Mouse (Mus musculus) T-helper 17 cell (primary cell): ENCODE data around the gene Txn1.

ENCODE experiments used
- in situ Hi-C, 2 experiments: fragments of 300-600 bp; cut with MboI, MseI; formaldehyde crosslinking; loops; 1 replicate in 1 of 2; 2 replicates in 1 of 2; pipeline ENCODE4 v1.15.1; 2025; ENCODE audit warnings: high pct_unique_total_duplicates in 2 of 2

Txn1 gene

GRCm38 (mm10) chr4:57947036-57947435 is 9.2 kb downstream of the Txn1 start:
- in situ Hi-C loops, result no loop called here

GRCm38 (mm10) chr4:57942892-57943291 is 13.3 kb downstream of the Txn1 start:
- in situ Hi-C loops, result no loop called here

- in situ Hi-C loops, result no loop called here
These were observed 15.6 kb downstream of the Txn1 start for GRCm38 (mm10) chr4:57940631-57941030.

- in situ Hi-C loops, result no loop called here
These were observed 18.9 kb downstream of the Txn1 start for GRCm38 (mm10) chr4:57937292-57937691.

- in situ Hi-C loops, result no loop called here
These were observed 22.0 kb downstream of the Txn1 start for GRCm38 (mm10) chr4:57934181-57934580.

GRCm38 (mm10) chr4:57930559-57931170 is 25.5 kb downstream of the Txn1 start:
- in situ Hi-C loops, result no loop called here

GRCm38 (mm10) chr4:57927464-57928205 is 28.6 kb downstream of the Txn1 start:
- in situ Hi-C loops, result loop anchor here in 1 of 2 experiments (10.0 kb wide), 1 partner anchor 1017 kb away; the partner anchor contains the start of gene Zkscan16

- in situ Hi-C loops, result loop anchor here in 1 of 2 experiments (10.0 kb wide), 1 partner anchor 1020 kb away; the partner anchor contains the start of gene Zkscan16
These were observed 31.6 kb downstream of the Txn1 start for GRCm38 (mm10) chr4:57924556-57925071.

GRCm38 (mm10) chr4:57922171-57922570 is 34.0 kb downstream of the Txn1 start:
- in situ Hi-C loops, result loop anchor here in 1 of 2 experiments (10.0 kb wide), 1 partner anchor 1023 kb away; the partner anchor contains the start of gene Zkscan16

GRCm38 (mm10) chr4:57920522-57920921 is 35.7 kb downstream of the Txn1 start:
- in situ Hi-C loops, result loop anchor here in 1 of 2 experiments (10.0 kb wide), 1 partner anchor 1024 kb away; the partner anchor contains the start of gene Zkscan16

GRCm38 (mm10) chr4:57919494-57920423 is 36.5 kb downstream of the Txn1 start:
- in situ Hi-C loops, result loop anchor here in 1 of 2 experiments (10.0 kb wide), 1 partner anchor 1025 kb away; the partner anchor contains the start of gene Zkscan16

- in situ Hi-C loops, result no loop called here
These were observed 39.5 kb downstream of the Txn1 start for GRCm38 (mm10) chr4:57916711-57917110.

GRCm38 (mm10) chr4:57916201-57916661 is 40.0 kb downstream of the Txn1 start, which contains the start of gene D630039A03Rik:
Gene D630039A03Rik, minus strand, starts transcription at chr4:57916297.
- in situ Hi-C loops, result no loop called here

- in situ Hi-C loops, result no loop called here
These were observed 40.8 kb downstream of the Txn1 start for GRCm38 (mm10) chr4:57915216-57915965.

- in situ Hi-C loops, result no loop called here
These were observed 41.7 kb downstream of the Txn1 start for GRCm38 (mm10) chr4:57914193-57915190.

- in situ Hi-C loops, result no loop called here
These were observed 43.2 kb downstream of the Txn1 start for GRCm38 (mm10) chr4:57913021-57913420.

- in situ Hi-C loops, result loop anchor here (10.0 kb wide), 2 partner anchors 346 to 454 kb away; no protein-coding TSS in a partner anchor
These were observed 47.4 kb downstream of the Txn1 start for GRCm38 (mm10) chr4:57908860-57909259.

GRCm38 (mm10) chr4:57906708-57907107 is 49.5 kb downstream of the Txn1 start:
- in situ Hi-C loops, result loop anchor here (10.0 kb wide), 2 partner anchors 348 to 452 kb away; no protein-coding TSS in a partner anchor

GRCm38 (mm10) chr4:57904638-57905037 is 51.6 kb downstream of the Txn1 start:
- in situ Hi-C loops, result loop anchor here (10.0 kb wide), 2 partner anchors 350 to 450 kb away; no protein-coding TSS in a partner anchor
